Mouse (Mus musculus): ENCODE results near the gene Il6st.

DNA sequence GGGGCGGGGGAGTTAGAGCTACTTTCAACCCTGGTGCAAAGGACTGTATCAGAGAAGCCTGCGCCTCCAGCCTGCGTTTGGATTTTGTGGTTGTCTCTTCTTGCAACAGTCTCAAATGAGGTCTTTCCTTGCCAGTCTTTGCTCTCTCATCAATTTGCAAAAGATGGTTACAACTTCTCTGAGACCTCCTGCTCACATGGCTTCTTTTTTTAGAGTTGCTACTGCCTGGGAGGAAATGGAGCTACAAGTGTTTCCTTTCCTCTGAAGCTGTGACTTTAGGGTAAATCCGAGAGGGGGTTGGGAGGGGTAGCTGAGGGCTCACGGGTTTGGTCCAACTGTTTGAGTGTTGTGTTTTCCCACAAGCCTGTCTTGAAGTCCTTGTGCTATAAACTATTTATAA, 30.6 kb upstream of the Il6st start:
- TF ChIP-seq EP300 (IDR thresholded peaks at IDR 0.05; ENCODE audit: insufficient read depth, low read depth, low read length) (no peak), CTCF (IDR thresholded peaks at IDR 0.05) (no peak)

All from heart, adult 2 months (tissue).